Mouse (Mus musculus) hindbrain, postnatal 0 days (tissue): ENCODE data around the gene Mecom. TPM values are rescaled to one million over a fixed set of nuclear protein-coding genes. Genes with fewer than 3 reads are reported as not detected.

ENCODE experiments used
- ATAC-seq: fragments of 200-750 bp; cut with Nextera tagmentation; 2 replicates; pipeline ENCODE4 v1.8.0; 2017; ENCODE audit warnings: mild to moderate bottlenecking, moderate TSS enrichment, moderate library complexity
- DNase-seq: peaks from one replicate; pipeline ENCODE4 v3.0.0-alpha.2; 2015; ENCODE audit warnings: low spot score
- H3K27ac ChIP-seq: fragments of 300-500 bp; sonication (generic); 2 replicates; pipeline ENCODE4 v1.5.1; 2014; ENCODE audit warnings: mild to moderate bottlenecking
- H3K27me3 ChIP-seq: fragments of 300-500 bp; sonication (generic); 2 replicates; pipeline ENCODE4 v1.6.1; 2014; ENCODE audit warnings: low read length, mixed read lengths; ENCODE audit not compliant: insufficient read depth
- H3K36me3 ChIP-seq: fragments of 300-500 bp; sonication (generic); 2 replicates; pipeline ENCODE4 v1.6.1; 2014; ENCODE audit warnings: low read length, mixed read lengths; ENCODE audit not compliant: insufficient read depth
- H3K4me1 ChIP-seq: fragments of 300-500 bp; sonication (generic); 2 replicates; pipeline ENCODE4 v1.6.1; 2014; ENCODE audit warnings: antibody characterized with exemption, low read length, mixed read lengths; ENCODE audit not compliant: insufficient read depth
- H3K4me2 ChIP-seq: fragments of 300-500 bp; sonication (generic); 2 replicates; pipeline ENCODE4 v1.6.1; 2014; ENCODE audit warnings: low read depth, mild to moderate bottlenecking, low read length, moderate library complexity, mixed read lengths
- H3K4me3 ChIP-seq: fragments of 300-500 bp; sonication (generic); 2 replicates; pipeline ENCODE4 v1.5.1; 2014; ENCODE audit warnings: low read length
- H3K9ac ChIP-seq: fragments of 300-500 bp; sonication (generic); replicated peaks from 2 replicates; pipeline ENCODE4 v1.6.1; 2014; ENCODE audit warnings: mild to moderate bottlenecking, low read length, moderate library complexity, mixed read lengths
- H3K9me3 ChIP-seq: fragments of 300-500 bp; sonication (generic); 2 replicates; pipeline ENCODE4 v1.6.1; 2016; ENCODE audit warnings: low read length, mixed read lengths
- CTCF ChIP-seq: IDR thresholded peaks from 2 replicates; pipeline ENCODE4 v1.5.1; 2016; ENCODE audit warnings: antibody characterized with exemption, control low read depth, low read depth
- WGBS: fragments of 180-500 bp; shearing (Covaris S2); extraction: QIAGEN DNeasy Blood & Tissue Kit; methylation state at CpG from one replicate; pipeline ENCODE4 v1.1.7; 2014; 5-methylcytosine and 5-hydroxymethylcytosine counted together
- polyA plus RNA-seq: library from polyadenylated mRNA; unstranded; fragments of >200 nt; fragmentation: Nextera tagmentation; extraction: Ambion mirVana; gene quantifications from 2 replicates; pipeline ENCODE4 v1.2.1, GENCODE M21; 2015
- total RNA-seq: library from RNA; depleted of rRNA; stranded (reverse); fragments of >200 nt; gene quantifications from 2 replicates; pipeline ENCODE4 v1.2.3, GENCODE M21; 2014

Gene Mecom
- total and polyA plus RNA-seq, 2 experiments from 2014 or later = 4.5 to 8.3 TPM

- WGBS = 67% methylated on average over 3 of the region's 3 CpGs
- Histone ChIP-seq H3K27me3 (no peaks in the 10 kb centered on the region), H3K4me1 (no peaks in the 10 kb centered on the region), H3K4me2 (no peak overlapping the region), H3K9me3 (no peaks in the 10 kb centered on the region), H3K4me3 (no peak overlapping the region), H3K36me3 (no peaks in the 10 kb centered on the region), H3K9ac (no peak overlapping the region), H3K27ac (no peak overlapping the region)
- no peak for ATAC-seq
- no peak for DNase-seq
- peak; percentile 22; the same call in 1 of the 2 replicates for TF ChIP-seq CTCF
Observed at GRCm38 (mm10) chr3:30269253-30269652, 278.6 kb downstream of the Mecom start.

- H3K36me3 ChIP-seq = no peaks in the 10 kb centered on the region
- H3K4me3 ChIP-seq = no peak overlapping the region
- no peak overlapping the region for H3K9ac ChIP-seq
- no peaks in the 10 kb centered on the region for H3K9me3 ChIP-seq
- no peaks in the 10 kb centered on the region for H3K27me3 ChIP-seq
- no peak overlapping the region for H3K4me2 ChIP-seq
- DNase-seq (peak; percentile 13), ATAC-seq (no peak)
- 36% methylated on average over 4 of the region's 4 CpGs for WGBS
- H3K27ac ChIP-seq = no peak overlapping the region
- no peaks in the 10 kb centered on the region for H3K4me1 ChIP-seq
- no peak for TF ChIP-seq CTCF
Observed at GRCm38 (mm10) chr3:30260945-30261344, 286.9 kb downstream of the Mecom start.

- Histone ChIP-seq H3K4me3 (no peak overlapping the region), H3K4me1 (no peaks in the 10 kb centered on the region), H3K9me3 (no peaks in the 10 kb centered on the region), H3K36me3 (no peaks in the 10 kb centered on the region), H3K9ac (no peak overlapping the region), H3K27ac (no peak overlapping the region), H3K27me3 (no peaks in the 10 kb centered on the region), H3K4me2 (no peak overlapping the region)
- ATAC-seq (no peak), DNase-seq (no peak)
- TF ChIP-seq CTCF = no peak
- WGBS = 86% methylated on average over 10 of the region's 10 CpGs
Observed at GRCm38 (mm10) chr3:30258421-30258820, 289.4 kb downstream of the Mecom start.

GRCm38 (mm10) chr3:30257776-30258175 lies 290.0 kb downstream of the Mecom start:
- H3K9me3 ChIP-seq = no peaks in the 10 kb centered on the region
- H3K36me3 ChIP-seq = no peaks in the 10 kb centered on the region
- H3K4me3 ChIP-seq = no peak overlapping the region
- no peak overlapping the region for H3K9ac ChIP-seq
- WGBS = 78% methylated on average over 5 of the region's 5 CpGs
- H3K27me3 ChIP-seq = no peaks in the 10 kb centered on the region
- H3K4me1 ChIP-seq = no peaks in the 10 kb centered on the region
- no peak overlapping the region for H3K4me2 ChIP-seq
- DNase-seq (no peak), ATAC-seq (no peak)
- no peak overlapping the region for H3K27ac ChIP-seq
- no peak for TF ChIP-seq CTCF

- Histone ChIP-seq H3K27ac (no peak overlapping the region), H3K36me3 (no peaks in the 10 kb centered on the region), H3K9me3 (no peaks in the 10 kb centered on the region), H3K4me1 (no peaks in the 10 kb centered on the region), H3K4me2 (no peak overlapping the region), H3K27me3 (no peaks in the 10 kb centered on the region), H3K4me3 (no peak overlapping the region), H3K9ac (no peak overlapping the region)
- ATAC-seq = no peak
- no peak for DNase-seq
- 90% methylated on average over 7 of the region's 7 CpGs for WGBS
- TF ChIP-seq CTCF = no peak
Observed at GRCm38 (mm10) chr3:30256896-30257295, 290.9 kb downstream of the Mecom start.

- Histone ChIP-seq H3K9ac (no peak overlapping the region), H3K27me3 (no peaks in the 10 kb centered on the region), H3K9me3 (no peaks in the 10 kb centered on the region), H3K36me3 (no peaks in the 10 kb centered on the region), H3K27ac (no peak overlapping the region), H3K4me2 (no peak overlapping the region), H3K4me3 (no peak overlapping the region), H3K4me1 (no peaks in the 10 kb centered on the region)
- DNase-seq = no peak
- no peak for TF ChIP-seq CTCF
- no peak for ATAC-seq
- 85% methylated on average over 5 of the region's 5 CpGs for WGBS
Observed at GRCm38 (mm10) chr3:30255828-30256227, 292.0 kb downstream of the Mecom start.

GRCm38 (mm10) chr3:30254451-30254850 lies 293.4 kb downstream of the Mecom start:
- no peaks in the 10 kb centered on the region for H3K36me3 ChIP-seq
- WGBS = 39% methylated on average over 7 of the region's 7 CpGs
- H3K27ac ChIP-seq = no peak overlapping the region
- H3K9me3 ChIP-seq = no peaks in the 10 kb centered on the region
- H3K27me3 ChIP-seq = no peaks in the 10 kb centered on the region
- no peak for TF ChIP-seq CTCF
- no peak overlapping the region for H3K4me3 ChIP-seq
- DNase-seq (no peak), ATAC-seq (no peak)
- H3K4me1 ChIP-seq = no peaks in the 10 kb centered on the region
- H3K9ac ChIP-seq = no peak overlapping the region
- H3K4me2 ChIP-seq = no peak overlapping the region
